Mouse (Mus musculus): Measurements from ENCODE around the gene Arl8b.

The Arl8b gene

GRCm38 (mm10) chr6:108784056-108784455 lies 1.2 kb downstream of the Arl8b start:
- DNase-seq (ENCODE audit: low spot score in 2 of 2): no peak

GRCm38 (mm10) chr6:108784796-108785195 lies 1.9 kb downstream of the Arl8b start:
- no peak for DNase-seq (ENCODE audit: low spot score in 2 of 2)

GRCm38 (mm10) chr6:108785551-108785950 lies 2.7 kb downstream of the Arl8b start:
- DNase-seq (ENCODE audit: low spot score in 2 of 2): no peak

- DNase-seq (ENCODE audit: low spot score in 2 of 2): no peak
These were observed 8.6 kb downstream of the Arl8b start for GRCm38 (mm10) chr6:108791498-108791897.

GRCm38 (mm10) chr6:108795912-108796311 lies 13.0 kb downstream of the Arl8b start:
- no peak for DNase-seq (ENCODE audit: low spot score in 2 of 2)

- DNase-seq (ENCODE audit: low spot score in 2 of 2): no peak
These were observed 13.8 kb downstream of the Arl8b start for GRCm38 (mm10) chr6:108796706-108797105.

- no peak for DNase-seq (ENCODE audit: low spot score in 2 of 2)
These were observed 22.3 kb downstream of the Arl8b start for GRCm38 (mm10) chr6:108805194-108805593.

- no peak for DNase-seq (ENCODE audit: low spot score in 2 of 2)
These were observed 23.0 kb downstream of the Arl8b start for GRCm38 (mm10) chr6:108805871-108806270.

- no peak for DNase-seq (ENCODE audit: low spot score in 2 of 2)
These were observed 24.5 kb downstream of the Arl8b start for GRCm38 (mm10) chr6:108807446-108807845.

GRCm38 (mm10) chr6:108808786-108809185 lies 25.9 kb downstream of the Arl8b start:
- DNase-seq (ENCODE audit: low spot score in 2 of 2): no peak

- DNase-seq (ENCODE audit: low spot score in 2 of 2): no peak
These were observed 27.3 kb downstream of the Arl8b start for GRCm38 (mm10) chr6:108810237-108810636.

GRCm38 (mm10) chr6:108812134-108812533 lies 29.2 kb downstream of the Arl8b start:
- DNase-seq (ENCODE audit: low spot score in 2 of 2): no peak

GRCm38 (mm10) chr6:108817510-108817909 lies 34.6 kb downstream of the Arl8b start:
- no peak for DNase-seq (ENCODE audit: low spot score in 2 of 2)

GRCm38 (mm10) chr6:108824816-108825545 lies 42.1 kb downstream of the Arl8b start:
- no peak for DNase-seq (ENCODE audit: low spot score in 2 of 2)

GRCm38 (mm10) chr6:108826070-108826469 lies 43.2 kb downstream of the Arl8b start:
- DNase-seq (ENCODE audit: low spot score in 2 of 2): no peak

- no peak for DNase-seq (ENCODE audit: low spot score in 2 of 2)
These were observed 44.5 kb downstream of the Arl8b start for GRCm38 (mm10) chr6:108827336-108827920.

GRCm38 (mm10) chr6:108828234-108828868 lies 45.5 kb downstream of the Arl8b start, which contains the start of gene Edem1:
Gene Edem1, plus strand, starts transcription at chr6:108828641.
- peak; percentile 98 for DNase-seq (ENCODE audit: low spot score in 2 of 2)

GRCm38 (mm10) chr6:108828872-108829271 lies 46.0 kb downstream of the Arl8b start:
- peak in 1 of 2 experiments; percentile 44 for DNase-seq (ENCODE audit: low spot score in 2 of 2)

- DNase-seq (ENCODE audit: low spot score in 2 of 2): peak in 1 of 2 experiments; percentile 69
These were observed 46.8 kb downstream of the Arl8b start for GRCm38 (mm10) chr6:108829386-108830370.

- no peak for DNase-seq (ENCODE audit: low spot score in 2 of 2)
These were observed 49.3 kb downstream of the Arl8b start for GRCm38 (mm10) chr6:108832170-108832569.

- no peak for DNase-seq (ENCODE audit: low spot score in 2 of 2)
These were observed 50.1 kb downstream of the Arl8b start for GRCm38 (mm10) chr6:108832989-108833388.
